Mouse (Mus musculus) small intestine, adult 2 months (tissue): ENCODE measurements at regions not wholly inside any gene's neighbourhood (a gene's known extent, or its start where the extent isn't known, plus 50 kb on each side); places are given as distances from the start of the nearest gene placed in this dataset.

Experiments
- CTCF ChIP-seq: fragments of 200-500 bp; IDR thresholded peaks from 2 replicates; pipeline ENCODE4 v1.5.1; 2012; ENCODE audit warnings: low read depth, mild to moderate bottlenecking, control low read depth, inconsistent platforms, low read length, moderate library complexity, mixed read lengths; ENCODE audit not compliant: insufficient replicate concordance, insufficient read length; ENCODE audit errors: extremely low read depth
- POLR2A ChIP-seq: fragments of 200-500 bp; IDR thresholded peaks from 2 replicates; pipeline ENCODE4 v1.6.1; 2012; ENCODE audit warnings: low read depth, mild to moderate bottlenecking, control low read depth, inconsistent platforms, low read length, moderate library complexity

DNA sequence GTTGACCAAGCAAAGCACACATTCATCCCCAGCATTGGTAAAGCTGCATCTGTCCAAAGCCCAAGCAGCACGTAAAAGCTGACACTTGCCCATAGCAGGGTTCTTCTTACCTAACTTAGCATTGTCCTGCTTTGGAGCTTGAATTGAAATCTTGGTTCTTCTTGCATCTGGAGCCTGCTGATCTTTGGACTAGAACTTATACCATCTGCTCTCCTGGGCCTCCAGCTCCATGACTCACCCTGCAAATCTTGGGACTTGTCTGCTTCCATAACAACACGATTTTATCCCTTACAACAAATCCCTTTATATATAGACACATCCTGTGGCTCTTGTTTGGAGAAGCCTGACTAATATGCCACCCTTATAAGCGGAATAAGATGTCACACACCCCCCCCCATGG, 74.1 kb upstream of the Slc22a23 start:
- TF ChIP-seq POLR2A = no peak
- no peak for TF ChIP-seq CTCF
